ENCODE assay signal across 18 mouse cellular contexts in the genomic region with DNA sequence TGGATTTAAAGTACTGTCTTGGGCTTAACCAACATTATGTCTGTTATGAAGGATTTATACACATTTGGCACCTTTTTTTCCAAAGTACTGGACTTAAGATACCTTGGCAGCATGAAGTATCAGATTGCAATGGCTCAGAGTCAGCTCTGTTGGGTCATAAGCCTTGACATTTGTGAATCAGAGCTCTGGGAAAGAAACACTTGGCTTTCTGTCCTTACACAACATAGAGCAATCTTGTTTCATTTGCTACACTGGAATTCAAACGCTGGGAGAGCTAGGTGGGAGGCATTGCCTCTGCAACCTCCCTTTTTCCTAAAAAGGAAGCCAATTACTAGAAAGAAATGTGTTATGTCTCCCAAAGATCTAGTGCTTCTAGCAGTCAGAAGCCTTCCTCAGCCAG. TPM values are rescaled to one million over a fixed set of nuclear protein-coding genes. Genes with fewer than 3 reads are reported as not detected.
"Had no signal": no experiment of that assay in that cellular context is flagged by ENCODE, and none has a peak within 500 bp of the region (broad histone marks: within the 10 kb centered on the region; RNA-seq: fewer than 3 reads in every experiment).

No protein-coding gene starts in this region.

- H3K27me3 ChIP-seq: kidney, embryonic 15.5 days; limb, embryonic 12.5 days; liver, embryonic 13.5 days; lung, embryonic 15.5 days; midbrain, embryonic 15.5 days; neural tube, embryonic 12.5 days had no signal

- ATAC-seq: liver, postnatal 0 days; midbrain, embryonic 15.5 days had no signal

- H3K36me3 ChIP-seq: liver, embryonic 13.5 days; lung, embryonic 15.5 days; midbrain, embryonic 15.5 days; neural tube, embryonic 12.5 days had no signal

- DNase-seq: kidney, postnatal 14 days; liver; liver, embryonic 13.5 days; liver, postnatal 0 days; lung, postnatal 14 days; right cerebral cortex, postnatal 14 days; thymus, adult 2 months; thymus, postnatal 25 days had no signal

- H3K9ac ChIP-seq: kidney, embryonic 15.5 days; limb, embryonic 12.5 days; liver, embryonic 13.5 days; liver, postnatal 0 days; lung, embryonic 15.5 days; midbrain, embryonic 15.5 days; neural tube, embryonic 12.5 days had no signal

- H3K4me1 ChIP-seq: kidney, embryonic 15.5 days; limb, embryonic 12.5 days had no signal

- H3K4me3 ChIP-seq: kidney, embryonic 15.5 days; limb, embryonic 12.5 days; liver, embryonic 13.5 days; lung, embryonic 15.5 days; megakaryocyte, embryonic 14.5 days; midbrain, embryonic 15.5 days; neural tube, embryonic 12.5 days had no signal

- H3K27ac ChIP-seq: kidney, embryonic 15.5 days; limb, embryonic 12.5 days; liver, embryonic 13.5 days; lung, embryonic 15.5 days; macrophage; midbrain, embryonic 15.5 days; neural tube, embryonic 12.5 days had no signal

- H3K9me3 ChIP-seq: kidney, embryonic 15.5 days; limb, embryonic 12.5 days; liver, embryonic 13.5 days; lung, embryonic 15.5 days; megakaryocyte, embryonic 14.5 days; midbrain, embryonic 15.5 days; neural tube, embryonic 12.5 days had no signal

- H3K4me2 ChIP-seq: kidney, embryonic 15.5 days; limb, embryonic 12.5 days; liver, embryonic 13.5 days; lung, embryonic 15.5 days; midbrain, embryonic 11.5 days; midbrain, embryonic 15.5 days; neural tube, embryonic 12.5 days had no signal

RNA-seq across cellular contexts. Expression of gene Smarca1, which starts 24.1 kb away (rescaled TPM):
- total RNA-seq: monocyte, adult 5-6 weeks; neutrophil, adult 5-6 weeks had no signal
- polyA plus RNA-seq: macrophage had no signal
